ENCODE assay signal across 8 mouse cellular contexts in genomic region chr1:171269848-171270572, GRCm38 (mm10). TPM values are rescaled to one million over a fixed set of nuclear protein-coding genes. Genes with fewer than 3 reads are reported as not detected.
DNase-seq lines count a peak whose midpoint lies in the region; ATAC-seq and TF ChIP-seq lines count a peak whose summit lies in the region.

Gene B4galt3 (plus strand): TSS chr1:171270328.

- ATAC-seq in granulocyte monocyte progenitor cell, adult 5-6 weeks (replicated peaks; ENCODE audit: poor library complexity, severe bottlenecking), result peak; percentile 88
- peak; percentile 92 for ATAC-seq in intestine, postnatal 0 days

- peak within 1 kb of the TSS; percentile 70 for H3K9ac ChIP-seq in intestine, postnatal 0 days (ENCODE audit: low read depth, low read length)

- H3K9me3 ChIP-seq in embryonic facial prominence, embryonic 10.5 days, result no peaks in the 10 kb centered on the region
- H3K9me3 ChIP-seq in intestine, postnatal 0 days (ENCODE audit: control insufficient read depth), result no peaks in the 10 kb centered on the region
- no peaks in the 10 kb centered on the region for H3K9me3 ChIP-seq in midbrain, embryonic 10.5 days (replicated peaks)

- intact Hi-C loops in left cerebral cortex, postnatal 36 days (cut with DNase I), result loop anchor here (2.0 kb wide), 1 partner anchor 17 kb away; the partner anchor contains the start of gene Usp21

- H3K36me3 ChIP-seq in embryonic facial prominence, embryonic 10.5 days (replicated peaks), result peaks cover 35% of the 10 kb centered on the region
- H3K36me3 ChIP-seq in intestine, postnatal 0 days (ENCODE audit: control insufficient read depth, insufficient read depth), result peaks cover 26% of the 10 kb centered on the region
- peaks cover 35% of the 10 kb centered on the region for H3K36me3 ChIP-seq in midbrain, embryonic 10.5 days

- no peak for TF ChIP-seq CTCF in intestine, postnatal 0 days (IDR thresholded peaks at IDR 0.05; ENCODE audit: low read depth)

- H3K4me1 ChIP-seq in embryonic facial prominence, embryonic 10.5 days, result peaks cover 25% of the 10 kb centered on the region
- H3K4me1 ChIP-seq in intestine, postnatal 0 days (replicated peaks; ENCODE audit: control insufficient read depth, insufficient read depth, low read length), result 0 out of 2 replicates have a peak, but pooled peaks cover 4% of the 10 kb centered on the region
- peaks cover 25% of the 10 kb centered on the region for H3K4me1 ChIP-seq in midbrain, embryonic 10.5 days

- H3K27me3 ChIP-seq in embryonic facial prominence, embryonic 10.5 days (replicated peaks; ENCODE audit: low read depth, poor library complexity, severe bottlenecking), result no peaks in the 10 kb centered on the region
- H3K27me3 ChIP-seq in intestine, postnatal 0 days (replicated peaks; ENCODE audit: control insufficient read depth, insufficient read depth, low read length), result no peaks in the 10 kb centered on the region
- H3K27me3 ChIP-seq in midbrain, embryonic 10.5 days (ENCODE audit: low read depth, poor library complexity, severe bottlenecking), result no peaks in the 10 kb centered on the region

- DNase-seq in adrenal gland, postnatal 10 days, result peak; percentile 99
- peak; percentile 97 for DNase-seq in embryonic facial prominence, embryonic 10.5 days (ENCODE audit: low spot score)
- peak; percentile 95 for DNase-seq in left cerebral cortex, postnatal 36 days (ENCODE audit: low spot score in 2 of 2)
- DNase-seq in midbrain, embryonic 10.5 days (ENCODE audit: low spot score), result peak; percentile 94
- DNase-seq in right cerebral cortex, postnatal 36 days (ENCODE audit: low spot score in 2 of 2), result peak; percentile 91 to 93
- peak; percentile 93 to 97 for DNase-seq in urinary bladder, postnatal 4 days (ENCODE audit: low spot score in 2 of 2)

- peak within 1 kb of the TSS; percentile 90 for H3K27ac ChIP-seq in embryonic facial prominence, embryonic 10.5 days (replicated peaks)
- peak within 1 kb of the TSS; percentile 74 for H3K27ac ChIP-seq in intestine, postnatal 0 days (ENCODE audit: low read depth, low read length)
- H3K27ac ChIP-seq in midbrain, embryonic 10.5 days (replicated peaks), result peak within 1 kb of the TSS; percentile 84

- peak within 1 kb of the TSS; percentile 83 for H3K4me3 ChIP-seq in embryonic facial prominence, embryonic 10.5 days
- H3K4me3 ChIP-seq in intestine, postnatal 0 days (ENCODE audit: low read depth, low read length), result peak within 1 kb of the TSS; percentile 93
- peak within 1 kb of the TSS; percentile 86 for H3K4me3 ChIP-seq in midbrain, embryonic 10.5 days

- 3% methylated on average over 36 of the region's 36 CpGs for WGBS in embryonic facial prominence, embryonic 10.5 days
- 3% methylated on average over 36 of the region's 36 CpGs for WGBS in intestine, postnatal 0 days
- WGBS in midbrain, embryonic 10.5 days, result 4% methylated on average over 36 of the region's 36 CpGs

- H3K4me2 ChIP-seq in intestine, postnatal 0 days (replicated peaks; ENCODE audit: low read depth), result peak within 1 kb of the TSS; percentile 97

RNA-seq across cellular contexts. Expression of gene B4galt3, which starts in this region (rescaled TPM):
- 10 to 100 TPM; 28.9 to 34.7 TPM for total RNA-seq in adrenal gland, postnatal 10 days (2021)
- 68.7 and 70.8 TPM in 2 replicates for polyA plus RNA-seq in embryonic facial prominence, embryonic 10.5 days (2016; fragmentation: Nextera tagmentation; extraction: Ambion mirVana)
- total RNA-seq in granulocyte monocyte progenitor cell, adult 5-6 weeks (2014; fragmentation: Nextera tagmentation), result 24.7 and 25.6 TPM in 2 replicates
- 14.7 and 19.0 TPM in 2 replicates for total RNA-seq in granulocyte monocyte progenitor cell, adult 5-6 weeks (2017)
- polyA plus RNA-seq in intestine, postnatal 0 days (2015; fragmentation: Nextera tagmentation; extraction: Ambion mirVana), result 27.0 and 27.4 TPM in 2 replicates
- total RNA-seq in left cerebral cortex, postnatal 36 days (2021), result 10 to 100 TPM; 63.6 to 64.6 TPM
- polyA plus RNA-seq in midbrain, embryonic 10.5 days (2016; fragmentation: Nextera tagmentation; extraction: Ambion mirVana), result 63.5 and 69.5 TPM in 2 replicates

Comparison
In these comparisons a context has a peak if more than half of its experiments do, and no peak if none do; other contexts are left out.
1. Peak in every context shown above with its lines: DNase-seq, ATAC-seq, H3K4me3 ChIP-seq and H3K27ac ChIP-seq.